Mouse (Mus musculus) midbrain, embryonic 16.5 days (tissue): ENCODE data around the gene C2cd5. TPM values are rescaled to one million over a fixed set of nuclear protein-coding genes. Genes with fewer than 3 reads are reported as not detected.
"Not testable (repeated sequence)": the region's sequence is repeated elsewhere in the genome, so short reads cannot be mapped to it uniquely, and the experiment has no call there.

ENCODE experiments used
- ATAC-seq: fragments of 200-750 bp; cut with Nextera tagmentation; 2 replicates; pipeline ENCODE4 v1.8.0; 2017; ENCODE audit warnings: moderate TSS enrichment
- H3K27ac ChIP-seq: fragments of 300-500 bp; sonication (generic); 2 replicates; pipeline ENCODE4 v1.5.1; 2014; ENCODE audit warnings: mild to moderate bottlenecking, low read length, mixed read lengths
- H3K27me3 ChIP-seq: fragments of 300-500 bp; sonication (generic); 2 replicates; pipeline ENCODE4 v1.6.1; 2014; ENCODE audit warnings: low read depth, low read length, mixed read lengths; ENCODE audit not compliant: control insufficient read depth, insufficient read depth
- H3K36me3 ChIP-seq: fragments of 300-500 bp; sonication (generic); 2 replicates; pipeline ENCODE4 v1.6.1; 2014; ENCODE audit warnings: mild to moderate bottlenecking, low read length, moderate library complexity, mixed read lengths; ENCODE audit not compliant: control insufficient read depth, insufficient read depth
- H3K4me1 ChIP-seq: fragments of 300-500 bp; sonication (generic); 2 replicates; pipeline ENCODE4 v1.6.1; 2014; ENCODE audit warnings: mild to moderate bottlenecking, low read length, mixed read lengths; ENCODE audit not compliant: control insufficient read depth, insufficient read depth
- H3K4me2 ChIP-seq: fragments of 300-500 bp; sonication (generic); 2 replicates; pipeline ENCODE4 v1.6.1; 2014; ENCODE audit warnings: mild to moderate bottlenecking, low read length, mixed read lengths
- H3K4me3 ChIP-seq: fragments of 300-500 bp; sonication (generic); 2 replicates; pipeline ENCODE4 v1.5.1; 2014; ENCODE audit warnings: low read depth, mild to moderate bottlenecking, low read length, moderate library complexity, mixed read lengths
- H3K9ac ChIP-seq: fragments of 300-500 bp; sonication (generic); 2 replicates; pipeline ENCODE4 v1.6.1; 2014; ENCODE audit warnings: low read depth, low read length, mixed read lengths
- H3K9me3 ChIP-seq: fragments of 300-500 bp; sonication (generic); replicated peaks from 2 replicates; pipeline ENCODE4 v1.6.1; 2014; ENCODE audit warnings: mild to moderate bottlenecking, low read length, mixed read lengths; ENCODE audit not compliant: control insufficient read depth, poor library complexity, severe bottlenecking
- WGBS: fragments of 180-500 bp; shearing (Covaris S2); extraction: QIAGEN DNeasy Blood & Tissue Kit; methylation state at CpG from one replicate; pipeline ENCODE4 v1.1.7; 2014; 5-methylcytosine and 5-hydroxymethylcytosine counted together
- polyA plus RNA-seq: library from polyadenylated mRNA; unstranded; fragments of >200 nt; fragmentation: Nextera tagmentation; extraction: Ambion mirVana; gene quantifications from 2 replicates; pipeline ENCODE4 v1.2.1, GENCODE M21; 2015

Gene C2cd5
- polyA plus RNA-seq, 1 experiment from 2014 or later: 43.2 TPM

DNA sequence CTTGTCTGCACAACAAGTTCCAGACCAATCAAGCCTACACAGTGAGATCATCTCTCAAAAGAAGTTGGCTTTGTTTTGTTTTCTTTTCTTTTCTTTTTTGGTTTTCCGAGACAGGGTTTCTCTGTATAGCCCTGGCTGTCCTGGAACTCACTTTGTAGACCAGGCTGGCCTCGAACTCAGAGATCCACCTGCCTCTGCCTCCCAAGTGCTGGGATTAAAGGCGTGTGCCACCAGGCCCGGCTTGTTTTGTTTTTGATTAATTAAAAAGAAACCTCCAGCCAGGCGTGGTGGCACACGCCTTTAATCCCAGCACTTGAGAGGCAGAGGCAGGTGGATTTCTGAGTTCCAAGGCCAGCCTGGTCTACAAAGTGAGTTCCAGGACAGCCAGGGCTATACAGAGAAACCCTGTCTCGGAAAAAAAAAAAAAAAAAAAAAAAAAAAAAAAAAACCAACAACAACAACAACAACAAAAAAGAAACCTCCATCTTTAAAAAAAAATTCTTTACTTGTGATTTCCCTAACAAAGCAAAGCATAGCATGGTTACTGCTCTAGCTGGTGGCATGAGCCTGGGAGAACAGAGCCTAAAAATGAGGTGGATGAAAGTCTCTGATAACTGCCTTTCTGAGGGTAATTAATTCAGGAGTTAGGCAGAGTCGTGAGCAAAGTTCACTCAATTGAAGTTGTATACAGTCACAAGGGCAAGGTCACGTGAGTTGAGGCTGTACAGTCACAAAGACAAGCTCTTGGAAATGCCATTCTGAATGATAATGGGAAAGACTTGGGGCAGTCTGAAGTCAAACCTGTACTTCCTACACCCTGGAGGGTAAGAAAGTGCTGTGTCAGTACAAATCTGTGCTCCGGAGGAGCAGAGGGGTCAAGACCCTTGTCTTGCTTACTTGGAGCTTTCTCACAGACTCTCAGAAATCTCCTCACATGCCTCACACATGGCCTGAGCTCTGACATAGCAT lies 42.0 kb upstream of the C2cd5 start:
- H3K27ac ChIP-seq, H3K9ac ChIP-seq, H3K9me3 ChIP-seq, H3K36me3 ChIP-seq, H3K4me1 ChIP-seq, H3K4me3 ChIP-seq, H3K4me2 ChIP-seq, ATAC-seq, H3K27me3 ChIP-seq: not testable (repeated sequence)
- 79% methylated on average over 9 of the region's 10 CpGs for WGBS

- H3K27me3 ChIP-seq: no peaks in the 10 kb centered on the region
- H3K9me3 ChIP-seq: no peaks in the 10 kb centered on the region
- H3K27ac ChIP-seq: no peak overlapping the region
- H3K9ac ChIP-seq: no peak overlapping the region
- 82% methylated on average over 9 of the region's 9 CpGs for WGBS
- H3K36me3 ChIP-seq: no peaks in the 10 kb centered on the region
- no peaks in the 10 kb centered on the region; the same call in 1 of the 2 replicates for H3K4me1 ChIP-seq
- no peak for ATAC-seq
- no peak overlapping the region for H3K4me3 ChIP-seq
- H3K4me2 ChIP-seq: no peak overlapping the region
These were observed 40.9 kb upstream of the C2cd5 start for GRCm38 (mm10) chr6:143140884-143141283.

GRCm38 (mm10) chr6:143139417-143139816 lies 39.5 kb upstream of the C2cd5 start:
- H3K27ac ChIP-seq: no peak overlapping the region
- no peaks in the 10 kb centered on the region for H3K27me3 ChIP-seq
- no peaks in the 10 kb centered on the region for H3K9me3 ChIP-seq
- H3K9ac ChIP-seq: no peak overlapping the region
- H3K36me3 ChIP-seq: no peaks in the 10 kb centered on the region
- no peaks in the 10 kb centered on the region; the same call in 1 of the 2 replicates for H3K4me1 ChIP-seq
- no peak for ATAC-seq
- H3K4me3 ChIP-seq: no peak overlapping the region
- no peak overlapping the region for H3K4me2 ChIP-seq
- 91% methylated on average over 2 of the region's 2 CpGs for WGBS

DNA sequence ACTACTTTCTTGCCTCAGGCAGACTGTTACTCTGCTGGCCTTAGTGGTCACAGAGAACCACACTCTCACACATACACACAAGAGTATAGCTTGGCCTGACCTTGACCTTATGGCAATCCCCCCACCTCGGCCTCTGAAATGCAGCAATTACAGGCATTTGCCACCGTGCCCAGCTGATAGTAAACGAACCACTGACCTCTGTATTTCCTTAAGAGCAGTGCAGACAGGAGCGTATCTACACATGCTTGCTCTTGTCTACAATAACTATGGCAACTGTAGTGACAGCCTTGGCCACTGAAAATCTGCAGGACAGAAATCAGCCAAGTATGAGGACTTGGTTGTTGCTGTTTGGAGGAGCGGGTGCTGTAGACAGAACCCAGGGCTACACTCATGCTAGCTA lies 37.4 kb upstream of the C2cd5 start:
- Histone ChIP-seq H3K4me3 (no peak overlapping the region), H3K9ac (no peak overlapping the region), H3K9me3 (no peaks in the 10 kb centered on the region), H3K4me2 (no peak overlapping the region), H3K36me3 (no peaks in the 10 kb centered on the region), H3K4me1 (no peaks in the 10 kb centered on the region), H3K27ac (no peak overlapping the region), H3K27me3 (no peaks in the 10 kb centered on the region)
- 88% methylated on average over 5 of the region's 5 CpGs for WGBS
- no peak for ATAC-seq

GRCm38 (mm10) chr6:143136688-143137087 lies 36.7 kb upstream of the C2cd5 start:
- ATAC-seq: no peak
- Histone ChIP-seq H3K27me3 (no peaks in the 10 kb centered on the region), H3K9me3 (no peaks in the 10 kb centered on the region), H3K36me3 (no peaks in the 10 kb centered on the region), H3K4me1 (no peaks in the 10 kb centered on the region), H3K27ac (no peak overlapping the region), H3K4me2 (no peak overlapping the region), H3K4me3 (no peak overlapping the region), H3K9ac (no peak overlapping the region)
- whole genome bisulfite sequencing: 97% methylated on average over 7 of the region's 7 CpGs

GRCm38 (mm10) chr6:143135097-143135496 lies 35.2 kb upstream of the C2cd5 start:
- no peaks in the 10 kb centered on the region for H3K27me3 ChIP-seq
- WGBS: 90% methylated on average over 13 of the region's 13 CpGs
- peaks cover 5% of the 10 kb centered on the region; the same call in 1 of the 2 replicates for H3K9me3 ChIP-seq
- no peaks in the 10 kb centered on the region for H3K36me3 ChIP-seq
- no peaks in the 10 kb centered on the region for H3K4me1 ChIP-seq
- H3K9ac ChIP-seq: no peak overlapping the region
- H3K4me3 ChIP-seq: no peak overlapping the region
- H3K4me2 ChIP-seq: no peak overlapping the region
- ATAC-seq: no peak
- H3K27ac ChIP-seq: no peak overlapping the region

DNA sequence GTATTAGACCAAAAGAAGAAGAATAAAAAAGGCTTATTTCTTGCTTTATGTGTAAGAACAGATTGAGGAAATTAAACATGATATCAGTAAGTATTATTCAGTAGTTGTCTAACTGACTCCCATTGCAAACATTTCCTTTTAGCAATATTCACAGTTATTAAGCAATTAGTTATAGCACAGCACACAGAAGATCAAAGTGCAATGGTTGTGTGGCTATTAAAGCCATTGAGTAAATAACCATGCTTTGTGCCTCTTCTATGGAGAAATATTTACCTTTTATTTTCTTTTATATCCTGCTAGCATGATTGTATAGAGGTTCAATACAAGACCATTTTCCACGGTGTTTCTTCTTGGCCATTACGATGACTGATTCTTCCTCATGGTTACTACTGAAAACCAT lies 33.2 kb upstream of the C2cd5 start:
- no peak for ATAC-seq
- Histone ChIP-seq H3K27me3 (no peaks in the 10 kb centered on the region), H3K4me2 (no peak overlapping the region), H3K9me3 (peaks cover 5% of the 10 kb centered on the region; the same call in 1 of the 2 replicates), H3K27ac (no peak overlapping the region), H3K4me3 (no peak overlapping the region), H3K36me3 (no peaks in the 10 kb centered on the region), H3K4me1 (no peaks in the 10 kb centered on the region), H3K9ac (no peak overlapping the region)
- WGBS: 73% methylated on average over 2 of the region's 2 CpGs

DNA sequence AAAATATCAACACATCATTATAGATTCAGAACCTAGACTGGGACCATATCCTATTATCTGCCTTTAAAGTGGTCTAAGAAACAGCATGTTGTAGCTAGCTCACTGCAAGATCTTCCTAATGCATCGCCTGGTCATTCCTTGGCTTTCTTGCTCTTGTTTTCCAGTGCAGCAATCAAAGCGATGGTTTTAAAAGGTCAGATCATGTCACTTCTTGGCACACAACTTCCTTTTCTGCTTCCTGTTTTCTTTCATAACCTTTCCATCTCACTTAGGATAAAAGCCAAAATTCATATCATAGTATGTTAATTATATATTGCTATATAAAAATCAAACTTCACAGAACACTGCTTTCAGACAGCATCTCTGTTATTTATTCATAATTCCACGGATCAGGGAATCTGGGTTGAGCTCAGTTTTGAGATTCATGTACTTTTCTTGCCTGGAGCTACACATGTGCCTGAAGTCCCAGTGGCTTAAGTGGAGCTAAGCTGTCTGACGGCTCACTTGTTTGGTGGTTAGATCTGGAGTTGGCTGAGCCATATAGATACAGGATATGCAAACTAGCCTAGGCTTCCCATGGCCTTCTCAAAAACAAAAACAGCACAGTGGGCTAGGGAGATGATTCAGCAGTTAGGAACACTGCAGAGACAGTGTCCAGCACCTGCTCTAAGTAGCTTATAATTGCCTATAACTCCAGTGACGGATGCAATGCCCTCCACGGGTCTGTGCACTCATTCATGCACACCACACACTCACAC lies 32.1 kb upstream of the C2cd5 start:
- Histone ChIP-seq H3K4me3 (no peak overlapping the region), H3K4me2 (no peak overlapping the region), H3K9me3 (peaks cover 5% of the 10 kb centered on the region; the same call in 1 of the 2 replicates), H3K4me1 (no peaks in the 10 kb centered on the region), H3K36me3 (no peaks in the 10 kb centered on the region), H3K27me3 (no peaks in the 10 kb centered on the region), H3K27ac (no peak overlapping the region), H3K9ac (no peak overlapping the region)
- WGBS: 69% methylated on average over 6 of the region's 6 CpGs
- ATAC-seq: no peak

DNA sequence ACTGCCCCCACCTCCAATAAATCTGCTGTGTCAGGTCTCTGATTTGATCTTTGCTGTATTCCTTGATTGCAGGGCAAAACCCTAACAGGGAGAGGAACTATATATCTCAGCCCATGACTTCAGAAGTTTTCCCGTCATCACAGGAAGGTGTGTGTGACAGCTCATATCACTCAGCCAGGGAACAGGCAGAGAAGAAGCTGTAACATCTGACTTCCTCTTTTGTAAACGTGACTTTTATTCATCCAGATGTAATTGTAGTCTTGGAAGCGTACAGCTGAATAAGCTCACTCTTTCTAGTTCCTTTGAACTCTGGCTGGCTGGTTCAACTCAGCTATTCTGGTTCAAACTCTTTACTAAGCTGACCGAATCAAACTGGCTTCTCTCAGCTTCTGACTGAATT lies 30.5 kb upstream of the C2cd5 start:
- WGBS: 80% methylated on average over 4 of the region's 4 CpGs
- Histone ChIP-seq H3K36me3 (no peaks in the 10 kb centered on the region), H3K4me1 (no peaks in the 10 kb centered on the region), H3K9ac (no peak overlapping the region), H3K9me3 (peaks cover 5% of the 10 kb centered on the region; the same call in 1 of the 2 replicates), H3K4me2 (no peak overlapping the region), H3K27me3 (no peaks in the 10 kb centered on the region), H3K27ac (no peak overlapping the region), H3K4me3 (no peak overlapping the region)
- no peak for ATAC-seq
